Mouse (Mus musculus): ENCODE measurements at regions not wholly inside any gene's neighbourhood (a gene's known extent, or its start where the extent isn't known, plus 50 kb on each side); places are given as distances from the start of the nearest gene placed in this dataset.

DNA sequence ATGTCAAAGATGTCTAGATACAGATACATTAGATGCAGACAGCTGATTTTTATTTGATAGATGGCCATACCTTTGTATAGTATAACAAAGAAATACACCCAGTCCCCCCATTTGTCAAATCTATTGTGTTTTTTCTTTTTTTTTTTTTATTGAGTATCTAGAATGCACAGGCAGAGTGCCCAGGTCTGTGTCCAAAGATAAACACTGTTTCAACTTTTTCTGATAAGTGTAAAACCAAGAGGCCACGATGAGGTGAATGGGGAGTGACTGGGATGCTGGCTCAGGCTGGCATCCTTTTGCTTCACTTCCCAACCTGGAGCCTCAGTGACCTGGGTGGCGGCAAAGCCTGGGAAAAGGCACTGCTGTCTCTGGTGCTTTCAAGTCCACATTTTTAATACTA, 54.4 kb upstream of the Prdm1 start:
- DNase-seq (ENCODE audit: low spot score in 2 of 2): no peak

Measured in left cerebral cortex, adult 9 months (tissue).